Mouse (Mus musculus): ENCODE measurements around the gene Selenow.

- no peak for TF ChIP-seq CTCF (IDR thresholded peaks at IDR 0.05; ENCODE audit: low read depth, low read length)
- TF ChIP-seq POLR2A (IDR thresholded peaks at IDR 0.05; ENCODE audit: extremely low read depth, insufficient read depth, low read length): no peak
These were observed 8.3 kb upstream of the Selenow start for GRCm38 (mm10) chr7:15930543-15930942.

Data from liver, adult 2 months (tissue).